Mouse (Mus musculus): ENCODE measurements around the gene Olfr1066. TPM values are rescaled to one million over a fixed set of nuclear protein-coding genes. Genes with fewer than 3 reads are reported as not detected.
"Not testable (repeated sequence)": the region's sequence is repeated elsewhere in the genome, so short reads cannot be mapped to it uniquely, and the experiment has no call there.

Olfr1066 gene
- not detected in 2 replicates for polyA plus RNA-seq (2015; fragmentation: Nextera tagmentation; extraction: Ambion mirVana)

DNA sequence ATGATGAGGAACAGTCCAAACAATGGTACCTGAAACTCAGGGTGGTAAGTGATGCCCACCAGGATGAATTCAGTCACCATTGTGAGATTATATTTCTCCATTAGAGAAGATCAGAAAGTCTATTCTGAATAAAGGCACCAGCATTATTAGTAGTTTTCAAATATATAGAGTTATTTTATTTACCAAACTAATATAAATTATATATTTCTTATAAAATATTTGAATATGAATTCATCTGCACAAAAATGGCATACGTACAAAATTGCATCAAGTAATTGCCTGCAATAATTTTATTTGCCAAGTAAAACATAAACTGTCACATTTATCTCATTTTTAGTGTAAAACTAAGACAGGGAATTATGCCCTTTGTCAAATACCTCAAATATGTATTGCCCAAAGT, at the start of gene Olfr1066:
Olfr1066 (minus strand) TSS at position 101 of the 400 bp plus-strand sequence.
- no peak within 1 kb of the TSS for H3K27ac ChIP-seq
- 67% methylated on average over 1 of the region's 1 CpGs for WGBS (ENCODE audit: insufficient replicate concordance)
- H3K4me1 ChIP-seq (replicated peaks): no peaks in the 10 kb centered on the region
- no peak within 1 kb of the TSS for H3K4me3 ChIP-seq (replicated peaks)
- ATAC-seq (ENCODE audit: low read depth): no peak
- no peaks in the 10 kb centered on the region for H3K9me3 ChIP-seq (replicated peaks)
- no peaks in the 10 kb centered on the region for H3K36me3 ChIP-seq
- no peak within 1 kb of the TSS for H3K4me2 ChIP-seq
- no peak for DNase-seq
- no peak within 1 kb of the TSS for H3K9ac ChIP-seq
- no peaks in the 10 kb centered on the region for H3K27me3 ChIP-seq

DNA sequence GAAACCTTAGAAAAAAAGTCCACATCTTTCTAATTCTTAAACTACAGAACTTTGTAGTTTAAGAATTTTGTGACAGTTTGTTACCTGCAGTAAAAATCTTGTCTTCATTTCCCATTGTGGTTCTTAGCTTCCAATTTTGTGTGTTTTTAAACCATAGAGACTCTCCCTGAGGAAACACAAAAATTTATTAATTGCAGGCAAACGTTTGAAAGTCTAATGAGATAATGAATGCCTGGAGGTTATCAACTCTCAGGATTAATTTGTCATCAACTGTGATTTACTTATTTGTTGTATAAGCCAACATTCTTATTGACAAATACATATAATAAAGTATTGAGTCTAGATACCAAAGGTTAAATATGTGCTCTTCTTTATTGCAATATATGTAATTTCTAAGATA, 31.2 kb upstream of the Olfr1066 start, which contains the start of gene Olfr228:
Olfr228 (minus strand) TSS at position 101 of the 400 bp plus-strand sequence.
- Histone ChIP-seq H3K4me2 (no peak within 1 kb of the TSS), H3K27me3 (no peaks in the 10 kb centered on the region), H3K9me3 (replicated peaks) (no peaks in the 10 kb centered on the region), H3K36me3 (no peaks in the 10 kb centered on the region), H3K27ac (no peak within 1 kb of the TSS), H3K9ac (no peak within 1 kb of the TSS), H3K4me1 (replicated peaks) (no peaks in the 10 kb centered on the region), H3K4me3 (replicated peaks) (no peak within 1 kb of the TSS)
- ATAC-seq (ENCODE audit: low read depth): no peak
- WGBS (ENCODE audit: insufficient replicate concordance): 21% methylated on average over 1 of the region's 1 CpGs
- no peak for DNase-seq

DNA sequence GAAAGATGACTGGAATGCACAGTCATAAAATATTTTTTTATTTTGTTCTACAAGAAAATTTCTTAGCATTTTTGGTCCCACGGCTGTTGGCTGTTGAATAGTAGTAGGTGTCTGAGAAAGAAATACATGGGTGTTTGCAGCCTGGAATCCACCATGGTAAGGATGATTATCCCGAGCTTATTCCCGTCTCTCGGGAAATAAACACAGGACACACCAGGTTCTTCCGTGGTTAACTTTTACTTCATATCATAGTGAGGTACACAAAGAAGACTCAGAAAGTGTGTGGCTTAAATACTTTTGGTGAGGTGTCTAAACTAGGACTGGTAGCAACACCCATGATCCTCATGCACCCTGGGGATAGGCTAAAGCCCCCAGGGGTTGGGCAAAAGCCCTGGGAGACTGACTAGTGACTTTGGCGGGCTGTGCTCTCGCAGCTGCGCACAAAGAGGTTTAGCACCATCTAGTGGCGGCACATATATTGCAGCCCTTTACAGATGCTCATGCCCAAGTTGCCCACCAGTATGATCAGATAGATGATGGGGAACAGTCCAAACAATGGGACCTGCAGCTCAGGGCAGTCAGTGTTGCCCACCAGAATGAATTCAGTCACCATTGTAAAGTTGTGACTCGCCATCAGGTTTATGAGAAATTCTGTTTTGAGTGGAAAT, 8.5 kb upstream of the Olfr1066 start:
- 26% methylated on average over 10 of the region's 10 CpGs for WGBS (ENCODE audit: insufficient replicate concordance)
- H3K4me3 ChIP-seq (replicated peaks): no peak overlapping the region
- H3K27me3 ChIP-seq: no peaks in the 10 kb centered on the region
- no peak overlapping the region for H3K4me2 ChIP-seq
- no peak for ATAC-seq (ENCODE audit: low read depth)
- no peaks in the 10 kb centered on the region for H3K9me3 ChIP-seq (replicated peaks)
- no peaks in the 10 kb centered on the region for H3K36me3 ChIP-seq
- H3K4me1 ChIP-seq (replicated peaks): no peaks in the 10 kb centered on the region
- no peak overlapping the region for H3K9ac ChIP-seq
- peak; percentile 1 for DNase-seq
- no peak overlapping the region for H3K27ac ChIP-seq

DNA sequence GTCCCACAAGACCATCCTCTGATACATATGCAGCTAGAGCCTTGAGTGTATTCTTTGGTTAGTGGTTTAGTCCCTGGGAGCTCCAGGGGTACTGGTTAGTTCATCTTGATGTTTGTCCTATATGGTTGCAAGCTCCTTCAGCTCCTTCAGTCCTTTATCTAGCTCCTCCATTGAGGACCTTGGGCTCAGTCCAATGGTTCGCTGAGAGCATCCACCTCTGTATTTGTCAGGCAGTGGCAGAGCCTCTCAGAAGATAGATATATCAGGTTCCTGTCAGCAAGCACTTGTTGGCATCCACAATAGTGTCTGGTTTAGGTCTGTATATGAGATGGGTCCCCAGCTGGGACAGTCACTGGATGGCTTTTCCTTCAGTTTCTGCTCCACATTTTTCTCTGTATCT, 4.4 kb upstream of the Olfr1066 start:
- Histone ChIP-seq H3K36me3 (no peaks in the 10 kb centered on the region), H3K4me3 (replicated peaks) (no peak overlapping the region), H3K4me1 (replicated peaks) (no peaks in the 10 kb centered on the region), H3K4me2 (no peak overlapping the region), H3K27ac (no peak overlapping the region), H3K27me3 (no peaks in the 10 kb centered on the region), H3K9ac (no peak overlapping the region), H3K9me3 (replicated peaks) (no peaks in the 10 kb centered on the region)
- ATAC-seq (ENCODE audit: low read depth) (no peak), DNase-seq (no peak)
- 57% methylated on average over 1 of the region's 1 CpGs for WGBS (ENCODE audit: insufficient replicate concordance)

DNA sequence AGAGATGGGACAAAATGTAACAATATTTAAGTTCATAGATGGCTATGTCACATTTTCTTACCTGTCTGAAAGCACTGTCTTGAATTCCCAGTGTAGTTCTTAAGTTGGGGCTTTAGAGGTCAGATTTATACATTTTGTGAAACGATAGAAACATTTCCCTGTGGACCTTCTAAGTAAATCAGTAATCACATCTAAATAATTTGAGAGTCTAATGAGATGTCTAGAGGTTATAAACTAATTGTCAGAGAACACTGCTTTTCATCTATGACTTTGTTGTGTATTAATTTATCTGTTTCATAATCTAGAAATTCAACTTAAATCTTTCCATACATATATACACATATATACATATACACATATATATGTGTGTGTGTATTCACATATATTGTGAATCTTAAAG, 5.6 kb downstream of the Olfr1066 start, which contains the start of gene Olfr1065:
Olfr1065 (minus strand) TSS at position 101 of the 400 bp plus-strand sequence.
- H3K36me3 ChIP-seq; H3K4me3 ChIP-seq (replicated peaks); ATAC-seq (ENCODE audit: low read depth); H3K9ac ChIP-seq; DNase-seq; H3K4me1 ChIP-seq (replicated peaks); H3K27ac ChIP-seq; H3K4me2 ChIP-seq; H3K27me3 ChIP-seq; H3K9me3 ChIP-seq (replicated peaks): not testable (repeated sequence)
- 70% methylated on average over 1 of the region's 1 CpGs for WGBS (ENCODE audit: insufficient replicate concordance)

DNA sequence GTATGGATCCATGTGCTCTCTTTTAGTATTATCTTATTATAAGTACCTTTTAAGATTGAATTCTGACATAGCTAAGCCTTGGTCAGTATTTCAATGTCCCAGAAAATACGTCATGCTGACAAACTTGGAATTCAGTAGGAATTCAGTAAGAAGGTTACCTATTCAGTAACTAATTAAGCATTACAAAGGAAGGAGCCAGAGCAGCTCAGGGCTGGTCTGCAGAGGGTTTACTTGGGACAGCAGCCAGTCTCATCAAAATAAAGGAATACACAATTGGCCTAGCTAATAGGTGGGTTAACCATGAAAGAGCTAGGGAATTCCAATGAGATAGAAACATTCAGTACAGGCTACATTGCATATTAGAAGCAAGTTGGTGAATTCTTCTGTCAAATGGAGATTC, 14.0 kb downstream of the Olfr1066 start:
- H3K4me1 ChIP-seq (replicated peaks); ATAC-seq (ENCODE audit: low read depth); H3K9ac ChIP-seq; H3K9me3 ChIP-seq (replicated peaks); H3K27ac ChIP-seq; DNase-seq; H3K36me3 ChIP-seq; H3K27me3 ChIP-seq; H3K4me2 ChIP-seq; H3K4me3 ChIP-seq (replicated peaks): not testable (repeated sequence)
- WGBS (ENCODE audit: insufficient replicate concordance): 51% methylated on average over 1 of the region's 1 CpGs

DNA sequence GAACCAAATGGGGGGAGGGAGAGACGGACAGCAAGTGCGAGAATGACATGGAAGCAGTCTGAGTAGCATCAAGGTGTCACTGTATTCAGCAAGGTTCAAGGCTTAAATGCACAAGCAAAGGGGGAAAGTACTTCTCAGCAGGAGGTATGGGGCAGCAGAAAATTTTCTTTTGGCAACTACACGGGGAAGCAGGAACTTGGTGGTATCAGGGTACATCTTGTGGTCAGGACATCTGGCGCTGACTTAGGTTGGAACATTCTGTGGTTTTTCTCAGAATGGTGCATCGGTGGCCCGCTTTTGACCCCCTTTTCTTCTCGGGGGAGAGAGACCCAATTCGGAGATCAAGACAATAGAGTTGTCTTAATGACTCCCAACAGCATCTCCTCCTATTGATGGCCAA, 27.6 kb downstream of the Olfr1066 start:
- H3K4me1 ChIP-seq (replicated peaks); H3K27me3 ChIP-seq; ATAC-seq (ENCODE audit: low read depth); DNase-seq; H3K36me3 ChIP-seq; H3K9me3 ChIP-seq (replicated peaks); H3K4me2 ChIP-seq; H3K27ac ChIP-seq; H3K4me3 ChIP-seq (replicated peaks); H3K9ac ChIP-seq: not testable (repeated sequence)
- WGBS (ENCODE audit: insufficient replicate concordance): 43% methylated on average over 8 of the region's 8 CpGs

DNA sequence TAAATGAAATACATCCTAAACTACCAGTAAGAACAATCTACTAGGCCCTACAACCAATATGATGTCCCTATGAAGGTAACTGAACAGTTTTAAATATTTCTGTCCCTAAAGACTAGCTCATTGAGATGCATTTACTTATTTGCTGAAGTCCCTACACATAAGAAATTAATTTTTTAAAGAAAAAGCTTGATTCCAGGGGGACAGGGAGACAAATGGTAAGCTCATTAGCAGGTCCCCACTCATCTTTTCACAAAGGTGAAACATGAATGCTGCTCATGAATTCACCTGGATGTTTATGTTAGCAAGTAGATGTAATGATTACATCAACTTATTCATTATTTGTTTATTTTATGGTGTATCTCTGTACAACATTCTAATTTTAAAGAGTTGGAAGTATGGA, 29.4 kb downstream of the Olfr1066 start, which contains the start of gene Olfr1062:
Olfr1062 (minus strand) TSS at position 101 of the 400 bp plus-strand sequence.
- DNase-seq; H3K4me1 ChIP-seq (replicated peaks); ATAC-seq (ENCODE audit: low read depth); H3K9me3 ChIP-seq (replicated peaks); H3K9ac ChIP-seq; H3K4me3 ChIP-seq (replicated peaks); H3K4me2 ChIP-seq; H3K27ac ChIP-seq; H3K27me3 ChIP-seq; H3K36me3 ChIP-seq: not testable (repeated sequence)

DNA sequence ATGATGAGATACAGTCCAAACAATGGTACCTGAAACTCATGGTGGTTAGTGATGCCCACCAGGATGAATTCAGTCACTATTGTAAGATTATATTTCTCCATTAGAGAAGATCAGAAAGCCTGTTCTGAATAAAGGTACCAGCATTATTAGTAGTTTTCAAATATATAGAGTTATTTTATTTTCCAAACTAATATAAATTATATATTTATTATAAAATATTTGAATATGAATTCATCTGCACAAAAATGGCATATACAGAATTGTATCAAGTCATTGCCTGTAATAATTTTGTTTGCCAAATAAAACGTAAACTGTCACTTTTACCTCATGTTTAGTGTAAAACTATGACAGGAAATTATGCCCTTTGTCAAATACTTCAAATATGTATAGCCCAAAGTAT, 42.1 kb downstream of the Olfr1066 start, which contains the start of gene Olfr1061:
Olfr1061 (minus strand) TSS at position 101 of the 400 bp plus-strand sequence.
- no peak within 1 kb of the TSS for H3K27ac ChIP-seq
- 58% methylated on average over 1 of the region's 1 CpGs for WGBS (ENCODE audit: insufficient replicate concordance)
- ATAC-seq (ENCODE audit: low read depth) (no peak), DNase-seq (no peak)
- no peak within 1 kb of the TSS for H3K4me3 ChIP-seq (replicated peaks)
- H3K36me3 ChIP-seq: no peaks in the 10 kb centered on the region
- H3K9me3 ChIP-seq (replicated peaks): no peaks in the 10 kb centered on the region
- H3K27me3 ChIP-seq: no peaks in the 10 kb centered on the region
- no peaks in the 10 kb centered on the region for H3K4me1 ChIP-seq (replicated peaks)
- no peak within 1 kb of the TSS for H3K4me2 ChIP-seq
- no peak within 1 kb of the TSS for H3K9ac ChIP-seq

Other genes starting within 250 kb of the Olfr1066 start
- gene Olfr1046, start 237.0 kb downstream of the Olfr1066 start, polyA plus RNA-seq (2015; fragmentation: Nextera tagmentation; extraction: Ambion mirVana): not detected in 2 replicates
- not detected in 2 replicates for gene Olfr1047, start 224.9 kb downstream of the Olfr1066 start, polyA plus RNA-seq (2015; fragmentation: Nextera tagmentation; extraction: Ambion mirVana)
- not detected in 2 replicates for gene Olfr1048, start 216.0 kb downstream of the Olfr1066 start, polyA plus RNA-seq (2015; fragmentation: Nextera tagmentation; extraction: Ambion mirVana)
- gene Olfr1049, start 197.9 kb downstream of the Olfr1066 start, polyA plus RNA-seq (2015; fragmentation: Nextera tagmentation; extraction: Ambion mirVana): not detected in 2 replicates
- gene Olfr1051, start 177.2 kb downstream of the Olfr1066 start, polyA plus RNA-seq (2015; fragmentation: Nextera tagmentation; extraction: Ambion mirVana): not detected in 2 replicates
- not detected in 2 replicates for gene Olfr1052, start 163.8 kb downstream of the Olfr1066 start, polyA plus RNA-seq (2015; fragmentation: Nextera tagmentation; extraction: Ambion mirVana)
- not detected in 2 replicates for gene Olfr1053, start 141.0 kb downstream of the Olfr1066 start, polyA plus RNA-seq (2015; fragmentation: Nextera tagmentation; extraction: Ambion mirVana)
- not detected in 2 replicates for gene Olfr1054, start 120.8 kb downstream of the Olfr1066 start, polyA plus RNA-seq (2015; fragmentation: Nextera tagmentation; extraction: Ambion mirVana)
- not detected in 2 replicates for gene Olfr1055, start 106.0 kb downstream of the Olfr1066 start, polyA plus RNA-seq (2015; fragmentation: Nextera tagmentation; extraction: Ambion mirVana)
- not detected in 2 replicates for gene Olfr1056, start 93.8 kb downstream of the Olfr1066 start, polyA plus RNA-seq (2015; fragmentation: Nextera tagmentation; extraction: Ambion mirVana)
- gene Olfr1057, start 77.9 kb downstream of the Olfr1066 start, polyA plus RNA-seq (2015; fragmentation: Nextera tagmentation; extraction: Ambion mirVana): not detected in 2 replicates
- not detected in 2 replicates for gene Olfr1058, start 67.7 kb downstream of the Olfr1066 start, polyA plus RNA-seq (2015; fragmentation: Nextera tagmentation; extraction: Ambion mirVana)
- not detected in 2 replicates for gene Olfr1061, start 42.2 kb downstream of the Olfr1066 start, polyA plus RNA-seq (2015; fragmentation: Nextera tagmentation; extraction: Ambion mirVana)
- not detected in 2 replicates for gene Olfr1062, start 29.5 kb downstream of the Olfr1066 start, polyA plus RNA-seq (2015; fragmentation: Nextera tagmentation; extraction: Ambion mirVana)
- gene Olfr1065, start 5.7 kb downstream of the Olfr1066 start, polyA plus RNA-seq (2015; fragmentation: Nextera tagmentation; extraction: Ambion mirVana): not detected in 2 replicates
- gene Olfr228, start 31.1 kb upstream of the Olfr1066 start, polyA plus RNA-seq (2015; fragmentation: Nextera tagmentation; extraction: Ambion mirVana): not detected in 2 replicates
- gene Olfr1076, start 52.2 kb upstream of the Olfr1066 start, polyA plus RNA-seq (2015; fragmentation: Nextera tagmentation; extraction: Ambion mirVana): not detected in 2 replicates
- gene Olfr1079, start 86.2 kb upstream of the Olfr1066 start, polyA plus RNA-seq (2015; fragmentation: Nextera tagmentation; extraction: Ambion mirVana): not detected in 2 replicates
- not detected in 2 replicates for gene Olfr1080, start 102.0 kb upstream of the Olfr1066 start, polyA plus RNA-seq (2015; fragmentation: Nextera tagmentation; extraction: Ambion mirVana)
- not detected in 2 replicates for gene Olfr1082, start 142.7 kb upstream of the Olfr1066 start, polyA plus RNA-seq (2015; fragmentation: Nextera tagmentation; extraction: Ambion mirVana)
- gene Olfr1084, start 183.5 kb upstream of the Olfr1066 start, polyA plus RNA-seq (2015; fragmentation: Nextera tagmentation; extraction: Ambion mirVana): not detected in 2 replicates
- gene Olfr1085, start 205.8 kb upstream of the Olfr1066 start, polyA plus RNA-seq (2015; fragmentation: Nextera tagmentation; extraction: Ambion mirVana): not detected in 2 replicates
- gene Olfr1086, start 223.8 kb upstream of the Olfr1066 start, polyA plus RNA-seq (2015; fragmentation: Nextera tagmentation; extraction: Ambion mirVana): not detected in 2 replicates
- not detected in 2 replicates for gene Olfr1087, start 242.1 kb upstream of the Olfr1066 start, polyA plus RNA-seq (2015; fragmentation: Nextera tagmentation; extraction: Ambion mirVana)